Mouse (Mus musculus) forebrain, postnatal 0 days (tissue): ENCODE data around the gene D430041D05Rik. TPM values are rescaled to one million over a fixed set of nuclear protein-coding genes. Genes with fewer than 3 reads are reported as not detected.
A peak's percentile ranks its signal among the peaks of the same experiment; 100 is the strongest.

Source experiments
- ATAC-seq: fragments of 200-750 bp; cut with Nextera tagmentation; 2 replicates; pipeline ENCODE4 v1.8.0; 2017; ENCODE audit warnings: mild to moderate bottlenecking, moderate library complexity
- DNase-seq: peaks from one replicate; pipeline ENCODE4 v3.0.0-alpha.2; 2015
- H3K27ac ChIP-seq: fragments of 300-500 bp; sonication (generic); 2 replicates; pipeline ENCODE4 v1.5.1; 2014; ENCODE audit warnings: low read depth, mild to moderate bottlenecking, antibody characterized with exemption, low read length, moderate library complexity, mixed read lengths
- H3K27me3 ChIP-seq: fragments of 300-500 bp; sonication (generic); 2 replicates; pipeline ENCODE4 v1.6.1; 2014; ENCODE audit warnings: mild to moderate bottlenecking, low read length, mixed read lengths; ENCODE audit not compliant: insufficient read depth
- H3K36me3 ChIP-seq: fragments of 300-500 bp; sonication (generic); 2 replicates; pipeline ENCODE4 v1.6.1; 2014; ENCODE audit warnings: mild to moderate bottlenecking, moderate library complexity; ENCODE audit not compliant: insufficient read depth
- H3K4me1 ChIP-seq: fragments of 300-500 bp; sonication (generic); 2 replicates; pipeline ENCODE4 v1.6.1; 2014; ENCODE audit warnings: antibody characterized with exemption; ENCODE audit not compliant: insufficient read depth
- H3K4me2 ChIP-seq: fragments of 300-500 bp; sonication (generic); 2 replicates; pipeline ENCODE4 v1.6.1; 2014; ENCODE audit warnings: low read depth, mild to moderate bottlenecking, moderate library complexity
- H3K4me3 ChIP-seq: fragments of 300-500 bp; sonication (generic); 2 replicates; pipeline ENCODE4 v1.5.1; 2014; ENCODE audit warnings: low read depth, low read length, mixed read lengths
- H3K9ac ChIP-seq: fragments of 300-500 bp; sonication (generic); 2 replicates; pipeline ENCODE4 v1.6.1; 2014; ENCODE audit warnings: mild to moderate bottlenecking
- H3K9me3 ChIP-seq: fragments of 300-500 bp; sonication (generic); 2 replicates; pipeline ENCODE4 v1.6.1; 2016; ENCODE audit warnings: low read length
- CTCF ChIP-seq: sonication (generic); IDR thresholded peaks from 2 replicates; pipeline ENCODE4 v1.5.1; 2016; ENCODE audit warnings: antibody characterized with exemption, control low read depth, low read depth
- WGBS: fragments of 180-500 bp; shearing (Covaris S2); extraction: QIAGEN DNeasy Blood & Tissue Kit; methylation state at CpG from one replicate; pipeline ENCODE4 v1.1.7; 2014; 5-methylcytosine and 5-hydroxymethylcytosine counted together
- polyA plus RNA-seq: library from polyadenylated mRNA; unstranded; fragments of >200 nt; fragmentation: Nextera tagmentation; extraction: Ambion mirVana; gene quantifications from 2 replicates; pipeline ENCODE4 v1.2.1, GENCODE M21; 2015
- total RNA-seq: library from RNA; depleted of rRNA; stranded (reverse); fragments of >200 nt; gene quantifications from 2 replicates; pipeline ENCODE4 v1.2.3, GENCODE M21; 2014

The D430041D05Rik gene
- total and polyA plus RNA-seq, 2 experiments from 2014 or later, result 11.1 to 58.9 TPM

- Histone ChIP-seq H3K4me3 (no peak overlapping the region), H3K4me1 (peaks cover 16% of the 10 kb centered on the region; the same call in 1 of the 2 replicates), H3K9ac (no peak overlapping the region), H3K4me2 (no peak overlapping the region), H3K27me3 (no peaks in the 10 kb centered on the region), H3K27ac (no peak overlapping the region), H3K9me3 (no peaks in the 10 kb centered on the region), H3K36me3 (no peaks in the 10 kb centered on the region)
- DNase-seq (no peak), ATAC-seq (no peak)
- no peak for TF ChIP-seq CTCF
Measured at GRCm38 (mm10) chr2:104354117-104354516, 56.7 kb downstream of the D430041D05Rik start.

DNA sequence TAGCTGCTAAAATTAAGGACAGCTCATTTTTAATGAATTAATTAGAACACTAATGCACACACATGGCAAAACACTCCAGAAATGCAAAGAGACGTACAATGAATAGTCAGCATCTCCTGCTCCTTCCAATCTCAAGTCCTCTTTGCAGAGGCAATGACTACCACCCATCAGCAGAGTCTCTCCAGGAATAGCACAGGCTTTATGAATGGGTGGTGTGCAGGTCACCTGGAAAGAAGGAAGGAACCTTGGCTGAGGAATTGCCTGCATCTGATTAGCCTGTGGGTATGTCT lies 58.7 kb downstream of the D430041D05Rik start:
- 33% methylated on average over 1 of the region's 1 CpGs for WGBS
- Histone ChIP-seq H3K36me3 (no peaks in the 10 kb centered on the region), H3K27me3 (no peaks in the 10 kb centered on the region), H3K4me2 (no peak overlapping the region), H3K4me3 (no peak overlapping the region), H3K27ac (no peak overlapping the region), H3K9me3 (no peaks in the 10 kb centered on the region), H3K4me1 (peaks cover 13% of the 10 kb centered on the region; the same call in 1 of the 2 replicates), H3K9ac (no peak overlapping the region)
- TF ChIP-seq CTCF, result no peak
- DNase-seq (no peak), ATAC-seq (peak; percentile 26; the same call in 1 of the 2 replicates)

DNA sequence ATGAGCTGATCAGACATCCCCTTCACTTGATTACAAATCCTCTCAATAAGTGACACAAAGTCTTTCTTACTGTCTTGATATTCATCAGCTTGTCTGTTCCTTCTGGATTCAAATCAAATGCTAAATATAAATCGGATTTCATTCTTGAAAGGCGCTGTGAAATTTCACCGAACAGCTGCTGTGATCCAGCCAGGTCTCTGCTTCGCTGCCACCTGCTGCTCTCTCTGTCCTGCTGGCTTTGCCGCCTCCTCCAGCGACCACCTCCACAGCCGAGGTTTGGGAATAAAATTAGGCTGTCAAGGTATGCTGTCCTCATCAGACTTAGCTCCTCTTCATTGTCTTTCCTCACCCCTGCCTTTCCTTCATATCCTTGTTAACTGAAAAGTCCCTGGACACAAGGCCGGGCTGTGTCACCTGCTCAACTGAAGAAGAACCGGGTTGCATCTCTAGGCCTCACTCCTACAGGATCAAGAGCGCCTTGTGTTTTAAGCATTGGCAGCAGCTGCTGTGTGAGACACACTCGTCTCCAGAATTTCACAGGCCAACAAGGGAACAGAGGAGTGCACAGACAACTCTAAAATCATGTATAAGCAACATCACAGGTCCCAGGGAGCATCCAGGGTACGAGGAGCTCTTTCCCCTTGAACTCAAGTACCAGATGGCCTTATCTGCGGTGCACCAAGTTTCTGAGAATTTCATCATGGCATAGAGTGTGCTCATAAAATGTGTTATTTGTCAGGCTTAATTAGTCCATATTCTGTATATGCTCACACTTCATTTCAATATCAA lies 59.2 kb downstream of the D430041D05Rik start:
- no peaks in the 10 kb centered on the region for H3K36me3 ChIP-seq
- ATAC-seq, result peak; percentile 61
- no peak for TF ChIP-seq CTCF
- H3K4me2 ChIP-seq, result no peak overlapping the region
- no peak overlapping the region for H3K9ac ChIP-seq
- DNase-seq, result peak; percentile 25
- WGBS, result 46% methylated on average over 13 of the region's 13 CpGs
- H3K9me3 ChIP-seq, result no peaks in the 10 kb centered on the region
- peaks cover 13% of the 10 kb centered on the region; the same call in 1 of the 2 replicates for H3K4me1 ChIP-seq
- H3K4me3 ChIP-seq, result no peak overlapping the region
- peak overlapping the region; percentile 74 for H3K27ac ChIP-seq
- H3K27me3 ChIP-seq, result no peaks in the 10 kb centered on the region

- no peak for TF ChIP-seq CTCF
- Histone ChIP-seq H3K27ac (no peak overlapping the region), H3K36me3 (no peaks in the 10 kb centered on the region), H3K4me1 (peaks cover 10% of the 10 kb centered on the region; the same call in 1 of the 2 replicates), H3K4me3 (no peak overlapping the region), H3K9me3 (no peaks in the 10 kb centered on the region), H3K27me3 (no peaks in the 10 kb centered on the region), H3K4me2 (no peak overlapping the region), H3K9ac (no peak overlapping the region)
- DNase-seq (no peak), ATAC-seq (no peak)
Measured at GRCm38 (mm10) chr2:104337619-104338018, 73.2 kb downstream of the D430041D05Rik start.

GRCm38 (mm10) chr2:104335824-104336223 lies 75.0 kb downstream of the D430041D05Rik start:
- no peak for DNase-seq
- no peak overlapping the region for H3K4me3 ChIP-seq
- H3K4me1 ChIP-seq, result peaks cover 10% of the 10 kb centered on the region; the same call in 1 of the 2 replicates
- no peak overlapping the region for H3K9ac ChIP-seq
- TF ChIP-seq CTCF, result no peak
- no peaks in the 10 kb centered on the region for H3K9me3 ChIP-seq
- no peak overlapping the region for H3K4me2 ChIP-seq
- no peaks in the 10 kb centered on the region for H3K27me3 ChIP-seq
- ATAC-seq, result no peak; the same call in 1 of the 2 replicates
- H3K36me3 ChIP-seq, result no peaks in the 10 kb centered on the region
- H3K27ac ChIP-seq, result no peak overlapping the region
- WGBS, result 37% methylated on average over 6 of the region's 6 CpGs

DNA sequence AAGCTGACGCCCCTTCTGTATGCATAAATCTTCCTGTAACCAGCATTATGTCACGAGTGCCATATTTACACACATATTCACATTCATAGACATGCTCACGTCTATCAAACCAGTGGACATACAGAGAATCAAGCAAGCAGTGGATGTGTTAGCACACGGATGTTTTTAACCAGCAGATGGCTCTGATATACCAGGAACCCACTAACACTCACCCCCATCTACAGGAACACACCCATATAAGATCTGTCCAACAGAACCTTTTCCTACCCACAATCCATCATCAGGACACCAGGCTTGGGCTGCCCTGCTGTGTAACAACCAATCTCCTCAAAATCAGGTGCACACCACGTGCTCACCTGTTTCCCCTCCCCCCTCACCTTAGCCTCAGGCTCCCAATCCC lies 76.9 kb downstream of the D430041D05Rik start:
- WGBS, result 57% methylated on average over 5 of the region's 5 CpGs
- Histone ChIP-seq H3K9me3 (no peaks in the 10 kb centered on the region), H3K27ac (no peak overlapping the region), H3K4me1 (peaks cover 10% of the 10 kb centered on the region; the same call in 1 of the 2 replicates), H3K27me3 (no peaks in the 10 kb centered on the region), H3K4me2 (no peak overlapping the region), H3K36me3 (no peaks in the 10 kb centered on the region), H3K9ac (no peak overlapping the region), H3K4me3 (no peak overlapping the region)
- peak; percentile 51; the same call in 1 of the 2 replicates for ATAC-seq
- peak; percentile 56 for TF ChIP-seq CTCF
- no peak for DNase-seq

DNA sequence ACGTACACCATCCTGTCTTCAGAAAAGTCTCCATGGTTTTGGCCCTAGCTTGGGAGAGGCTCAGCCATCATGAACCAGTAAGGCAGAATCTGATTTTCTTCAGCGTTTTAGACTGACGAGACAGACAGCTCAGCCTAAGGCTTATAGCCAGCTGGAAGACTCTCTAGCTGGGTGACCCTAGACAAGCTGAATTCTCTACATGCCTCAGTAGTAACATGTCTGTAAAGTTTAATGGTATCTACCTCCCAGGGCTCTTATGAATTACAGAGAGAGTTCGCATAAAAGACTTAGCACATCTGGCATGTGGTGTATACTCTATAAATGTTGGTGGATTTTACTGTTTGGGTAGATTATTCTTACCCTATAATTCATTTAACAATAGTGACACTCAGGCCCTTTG lies 78.1 kb downstream of the D430041D05Rik start:
- Histone ChIP-seq H3K4me3 (no peak overlapping the region), H3K4me1 (peaks cover 16% of the 10 kb centered on the region; the same call in 1 of the 2 replicates), H3K9ac (no peak overlapping the region), H3K36me3 (no peaks in the 10 kb centered on the region), H3K4me2 (no peak overlapping the region), H3K9me3 (no peaks in the 10 kb centered on the region), H3K27me3 (no peaks in the 10 kb centered on the region), H3K27ac (no peak overlapping the region)
- ATAC-seq, result no peak
- no peak for TF ChIP-seq CTCF
- 65% methylated on average over 4 of the region's 4 CpGs for WGBS
- no peak for DNase-seq
